Mouse (Mus musculus) Muller cell, postnatal 12 days (primary cell): ENCODE results near the gene Dao.

ENCODE experiments used
- DNase-seq: peaks from one replicate; pipeline ENCODE4 v3.0.0-alpha.2; 2015; ENCODE audit errors: inconsistent ontology term

Dao gene

GRCm38 (mm10) chr5:113983541-113983940, 20.0 kb upstream of the Dao start:
- no peak for DNase-seq

GRCm38 (mm10) chr5:113984025-113984740, 19.3 kb upstream of the Dao start:
- DNase-seq = no peak

- DNase-seq = no peak
These were observed 17.8 kb upstream of the Dao start for GRCm38 (mm10) chr5:113985737-113986136.

- peak; percentile 87 for DNase-seq
These were observed 17.1 kb upstream of the Dao start for GRCm38 (mm10) chr5:113986182-113986961.

GRCm38 (mm10) chr5:113989437-113990024, 14.0 kb upstream of the Dao start:
- no peak for DNase-seq

- DNase-seq = no peak
These were observed 12.9 kb upstream of the Dao start for GRCm38 (mm10) chr5:113990593-113990992.

GRCm38 (mm10) chr5:113991141-113991540, 12.4 kb upstream of the Dao start:
- peak; percentile 67 for DNase-seq

GRCm38 (mm10) chr5:113992339-113992831, 11.1 kb upstream of the Dao start:
- no peak for DNase-seq

- peak; percentile 82 for DNase-seq
These were observed 10.4 kb upstream of the Dao start for GRCm38 (mm10) chr5:113993031-113993486.

GRCm38 (mm10) chr5:113993487-113994465, 9.7 kb upstream of the Dao start, which contains the start of gene Ssh1:
Gene Ssh1, minus strand, starts transcription at chr5:113993894.
- peak; percentile 90 for DNase-seq

GRCm38 (mm10) chr5:113996458-113996857, 7.0 kb upstream of the Dao start:
- peak; percentile 79 for DNase-seq

GRCm38 (mm10) chr5:113999382-113999781, 4.1 kb upstream of the Dao start:
- no peak for DNase-seq

- DNase-seq = no peak
These were observed 1.1 kb downstream of the Dao start for GRCm38 (mm10) chr5:114004573-114004972.

GRCm38 (mm10) chr5:114005100-114005499, 1.6 kb downstream of the Dao start:
- DNase-seq = no peak

GRCm38 (mm10) chr5:114006974-114007373, 3.5 kb downstream of the Dao start:
- DNase-seq = no peak

- DNase-seq = no peak
These were observed 4.4 kb downstream of the Dao start for GRCm38 (mm10) chr5:114007753-114008453.

- DNase-seq = no peak
These were observed 5.5 kb downstream of the Dao start for GRCm38 (mm10) chr5:114009049-114009448.

- no peak for DNase-seq
These were observed 11.6 kb downstream of the Dao start for GRCm38 (mm10) chr5:114015121-114015520.

GRCm38 (mm10) chr5:114024390-114024789, 20.9 kb downstream of the Dao start:
- DNase-seq = no peak

- peak; percentile 19 for DNase-seq
These were observed 21.4 kb downstream of the Dao start for GRCm38 (mm10) chr5:114024885-114025284.
